ENCODE assay signal across 22 mouse cellular contexts in the genomic region with DNA sequence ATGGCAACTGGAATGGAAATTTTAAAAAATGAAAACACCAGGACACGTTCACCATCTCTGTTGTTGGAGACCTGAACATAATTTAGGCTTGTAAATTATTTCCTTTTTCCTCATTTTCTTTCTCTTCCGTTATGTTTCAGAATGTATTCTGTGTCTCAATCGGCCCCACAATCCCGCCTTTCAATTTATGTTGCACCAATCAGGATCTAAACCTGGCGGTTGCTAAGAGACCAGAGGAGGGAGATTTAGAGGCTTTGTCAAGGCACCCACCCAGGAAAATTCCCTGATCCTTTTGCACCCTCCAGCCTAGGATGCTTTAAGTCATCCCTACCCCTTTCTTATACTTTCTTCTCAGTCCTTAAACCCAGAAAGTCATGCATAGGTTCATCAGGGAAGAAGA. TPM values are rescaled to one million over a fixed set of nuclear protein-coding genes. Genes with fewer than 3 reads are reported as not detected.
DNase-seq lines count a peak whose midpoint lies in the region; ATAC-seq and TF ChIP-seq lines count a peak whose summit lies in the region.
"Had no signal": no experiment of that assay in that cellular context is flagged by ENCODE, and none has a peak within 500 bp of the region (broad histone marks: within the 10 kb centered on the region; RNA-seq: fewer than 3 reads in every experiment).

No protein-coding gene starts in this region.

- H3K27ac ChIP-seq in heart, embryonic 12.5 days (ENCODE audit: poor library complexity, severe bottlenecking) = 0 out of 2 replicates have a peak overlapping the region, but pooled peaks have one; percentile 24
- no peak overlapping the region for H3K27ac ChIP-seq in heart, adult 2 months
- H3K27ac ChIP-seq in neural tube, embryonic 13.5 days (replicated peaks) = peak overlapping the region; percentile 28; the same call in 1 of the 2 replicates
- H3K27ac ChIP-seq in liver, embryonic 11.5 days (ENCODE audit: low read depth, low read length) = 0 out of 2 replicates have a peak overlapping the region, but pooled peaks have one; percentile 45
- peak overlapping the region; percentile 38; the same call in 1 of the 2 replicates for H3K27ac ChIP-seq in midbrain, postnatal 0 days (ENCODE audit: low read depth, low read length)
- no peak overlapping the region for H3K27ac ChIP-seq in cerebellum, adult 2 months (ENCODE audit: insufficient read depth, low read length)
- H3K27ac ChIP-seq in stomach, postnatal 0 days (replicated peaks) = no peak overlapping the region
- H3K27ac ChIP-seq: heart, embryonic 15.5 days; limb, embryonic 12.5 days; stomach, embryonic 15.5 days had no signal

- intact Hi-C loops in heart, adult 2 months (cut with DNase I) = no loop called here

- peak overlapping the region; percentile 7; the same call in 1 of the 2 replicates for H3K4me2 ChIP-seq in heart, embryonic 12.5 days
- H3K4me2 ChIP-seq in neural tube, embryonic 13.5 days = no peak overlapping the region
- H3K4me2 ChIP-seq in liver, embryonic 11.5 days = peak overlapping the region; percentile 42
- H3K4me2 ChIP-seq in midbrain, postnatal 0 days (ENCODE audit: low read depth, low read length, poor library complexity, severe bottlenecking) = no peak overlapping the region
- no peak overlapping the region for H3K4me2 ChIP-seq in stomach, postnatal 0 days (replicated peaks; ENCODE audit: low read depth)
- H3K4me2 ChIP-seq: heart, embryonic 15.5 days; limb, embryonic 12.5 days; stomach, embryonic 15.5 days had no signal

- WGBS in heart, embryonic 12.5 days = 62% methylated on average over 5 of the region's 5 CpGs
- WGBS in heart, adult 2 months = 60% methylated on average over 5 of the region's 5 CpGs
- 63% methylated on average over 5 of the region's 5 CpGs for WGBS in neural tube, embryonic 13.5 days
- 78% methylated on average over 5 of the region's 5 CpGs for WGBS in liver, embryonic 11.5 days
- 42% methylated on average over 5 of the region's 5 CpGs for WGBS in midbrain, postnatal 0 days
- WGBS in cerebellum, adult 2 months = 70% methylated on average over 5 of the region's 5 CpGs
- 72% methylated on average over 5 of the region's 5 CpGs for WGBS in stomach, postnatal 0 days

- no peak overlapping the region for H3K9ac ChIP-seq in heart, embryonic 12.5 days
- H3K9ac ChIP-seq in heart, adult 2 months (ENCODE audit: low read depth, low read length) = no peak overlapping the region
- no peak overlapping the region for H3K9ac ChIP-seq in neural tube, embryonic 13.5 days
- no peak overlapping the region for H3K9ac ChIP-seq in liver, embryonic 11.5 days (ENCODE audit: low read depth, low read length)
- no peak overlapping the region for H3K9ac ChIP-seq in midbrain, postnatal 0 days (replicated peaks; ENCODE audit: low read length, poor library complexity, severe bottlenecking)
- H3K9ac ChIP-seq in stomach, postnatal 0 days (ENCODE audit: low read length) = no peak overlapping the region
- H3K9ac ChIP-seq: heart, embryonic 15.5 days; limb, embryonic 12.5 days; stomach, embryonic 15.5 days had no signal

- ATAC-seq in heart, embryonic 12.5 days (ENCODE audit: insufficient number of reproducible peaks, low FRiP score) = no peak
- 0 out of 2 replicates have a peak, but pooled peaks have one; percentile 9 for ATAC-seq in neural tube, embryonic 13.5 days (ENCODE audit: low read depth)
- ATAC-seq in liver, embryonic 11.5 days (replicated peaks; ENCODE audit: low FRiP score) = no peak
- peak; percentile 60 for ATAC-seq in midbrain, postnatal 0 days (ENCODE audit: low FRiP score)
- ATAC-seq in stomach, postnatal 0 days (ENCODE audit: low FRiP score, low TSS enrichment) = no peak

- H3K27me3 ChIP-seq in heart, embryonic 12.5 days (replicated peaks) = no peaks in the 10 kb centered on the region
- H3K27me3 ChIP-seq in heart, adult 2 months (ENCODE audit: control insufficient read depth, insufficient read depth, low read length) = no peaks in the 10 kb centered on the region
- no peaks in the 10 kb centered on the region for H3K27me3 ChIP-seq in neural tube, embryonic 13.5 days
- no peaks in the 10 kb centered on the region for H3K27me3 ChIP-seq in liver, embryonic 11.5 days (replicated peaks; ENCODE audit: control insufficient read depth, insufficient read depth, low read length)
- H3K27me3 ChIP-seq in midbrain, postnatal 0 days (ENCODE audit: insufficient read depth, low read length) = no peaks in the 10 kb centered on the region
- H3K27me3 ChIP-seq in cerebellum, adult 2 months (ENCODE audit: control insufficient read depth, insufficient read depth, low read length) = no peaks in the 10 kb centered on the region
- H3K27me3 ChIP-seq in stomach, postnatal 0 days (ENCODE audit: control insufficient read depth, insufficient read depth, low read length) = no peaks in the 10 kb centered on the region
- H3K27me3 ChIP-seq: heart, embryonic 15.5 days; limb, embryonic 12.5 days; stomach, embryonic 15.5 days had no signal

- TF ChIP-seq POLR2A in heart, adult 2 months (IDR thresholded peaks at IDR 0.05; ENCODE audit: insufficient read depth, low read depth, low read length) = no peak
- TF ChIP-seq POLR2A in cerebellum, adult 2 months (IDR thresholded peaks at IDR 0.05; ENCODE audit: borderline replicate concordance, insufficient read depth, low read length) = no peak

- no peak overlapping the region for H3K4me3 ChIP-seq in heart, embryonic 12.5 days
- H3K4me3 ChIP-seq in heart, adult 2 months = no peak overlapping the region
- H3K4me3 ChIP-seq in neural tube, embryonic 13.5 days = no peak overlapping the region
- no peak overlapping the region for H3K4me3 ChIP-seq in liver, embryonic 11.5 days (ENCODE audit: low read depth, low read length)
- no peak overlapping the region for H3K4me3 ChIP-seq in midbrain, postnatal 0 days (ENCODE audit: low read depth, low read length)
- H3K4me3 ChIP-seq in cerebellum, adult 2 months (replicated peaks; ENCODE audit: insufficient read depth, low read depth, low read length) = no peak overlapping the region
- H3K4me3 ChIP-seq in stomach, postnatal 0 days (ENCODE audit: low read depth, low read length) = no peak overlapping the region
- H3K4me3 ChIP-seq: heart, embryonic 15.5 days; limb, embryonic 12.5 days; stomach, embryonic 15.5 days had no signal

- no peak for TF ChIP-seq EP300 in heart, adult 2 months (IDR thresholded peaks at IDR 0.05; ENCODE audit: insufficient read depth, low read depth, low read length)
- TF ChIP-seq EP300 in stomach, postnatal 0 days (optimal IDR thresholded peaks at IDR 0.05) = no peak

- no peaks in the 10 kb centered on the region for H3K79me2 ChIP-seq in heart, adult 2 months (replicated peaks; ENCODE audit: control insufficient read depth, insufficient read depth, low read length)

- DNase-seq in heart, adult 2 months = no peak
- DNase-seq in neural tube, embryonic 10.5 days (ENCODE audit: extremely low spot score, low spot score) = no peak
- no peak for DNase-seq in liver, embryonic 11.5 days (ENCODE audit: low spot score)
- DNase-seq in midbrain, postnatal 0 days (ENCODE audit: low spot score) = peak; percentile 63
- no peak for DNase-seq in cerebellum, adult 2 months
- no peak for DNase-seq in stomach, postnatal 0 days (ENCODE audit: low spot score)
- DNase-seq: embryo, embryonic 11 days; gastrocnemius, postnatal 14 days; spleen, adult 18-20 months had no signal

- TF ChIP-seq CTCF in heart, adult 2 months (IDR thresholded peaks at IDR 0.05) = no peak
- TF ChIP-seq CTCF in midbrain, postnatal 0 days (IDR thresholded peaks at IDR 0.05) = no peak
- TF ChIP-seq CTCF in cerebellum, adult 2 months (IDR thresholded peaks at IDR 0.05; ENCODE audit: borderline replicate concordance, insufficient read depth, low read depth, low read length) = no peak
- TF ChIP-seq CTCF in stomach, postnatal 0 days (IDR thresholded peaks at IDR 0.05; ENCODE audit: low read depth) = no peak

- H3K36me3 ChIP-seq in heart, embryonic 12.5 days = no peaks in the 10 kb centered on the region
- no peaks in the 10 kb centered on the region for H3K36me3 ChIP-seq in heart, adult 2 months (ENCODE audit: control insufficient read depth, insufficient read depth, low read length)
- H3K36me3 ChIP-seq in neural tube, embryonic 13.5 days = no peaks in the 10 kb centered on the region
- H3K36me3 ChIP-seq in liver, embryonic 11.5 days (ENCODE audit: control insufficient read depth, insufficient read depth, low read length) = no peaks in the 10 kb centered on the region
- H3K36me3 ChIP-seq in midbrain, postnatal 0 days (ENCODE audit: insufficient read depth, low read length) = no peaks in the 10 kb centered on the region
- H3K36me3 ChIP-seq in stomach, postnatal 0 days (ENCODE audit: control insufficient read depth, insufficient read depth, low read length) = no peaks in the 10 kb centered on the region
- H3K36me3 ChIP-seq: heart, embryonic 15.5 days; limb, embryonic 12.5 days; stomach, embryonic 15.5 days had no signal

- H3K9me3 ChIP-seq in heart, embryonic 12.5 days (replicated peaks) = no peaks in the 10 kb centered on the region
- H3K9me3 ChIP-seq in neural tube, embryonic 13.5 days = no peaks in the 10 kb centered on the region
- H3K9me3 ChIP-seq in liver, embryonic 11.5 days (ENCODE audit: control insufficient read depth, low read length) = no peaks in the 10 kb centered on the region
- no peaks in the 10 kb centered on the region for H3K9me3 ChIP-seq in midbrain, postnatal 0 days (ENCODE audit: low read length)
- H3K9me3 ChIP-seq in stomach, postnatal 0 days (ENCODE audit: control insufficient read depth, low read length) = no peaks in the 10 kb centered on the region
- H3K9me3 ChIP-seq: heart, embryonic 15.5 days; limb, embryonic 12.5 days; stomach, embryonic 15.5 days had no signal

- H3K4me1 ChIP-seq in heart, embryonic 12.5 days (replicated peaks) = peaks cover 21% of the 10 kb centered on the region
- no peaks in the 10 kb centered on the region for H3K4me1 ChIP-seq in heart, adult 2 months (ENCODE audit: control insufficient read depth, insufficient read depth, low read length)
- peaks cover 20% of the 10 kb centered on the region for H3K4me1 ChIP-seq in neural tube, embryonic 13.5 days (replicated peaks)
- peaks cover 29% of the 10 kb centered on the region for H3K4me1 ChIP-seq in liver, embryonic 11.5 days (replicated peaks; ENCODE audit: control insufficient read depth, insufficient read depth, low read length)
- H3K4me1 ChIP-seq in midbrain, postnatal 0 days (ENCODE audit: insufficient read depth, low read length) = no peaks in the 10 kb centered on the region
- H3K4me1 ChIP-seq in cerebellum, adult 2 months (ENCODE audit: control insufficient read depth, insufficient read depth, low read length) = peaks cover 5% of the 10 kb centered on the region; the same call in 1 of the 2 replicates
- no peaks in the 10 kb centered on the region for H3K4me1 ChIP-seq in stomach, postnatal 0 days (replicated peaks; ENCODE audit: control insufficient read depth, insufficient read depth)
- H3K4me1 ChIP-seq: limb, embryonic 12.5 days; stomach, embryonic 15.5 days had no signal

RNA-seq across cellular contexts. Expression of a gene that starts 3.8 kb away (rescaled TPM):
- 3.9 and 4.5 TPM in 2 replicates for polyA plus RNA-seq in heart, embryonic 12.5 days (2016; fragmentation: Nextera tagmentation; extraction: Ambion mirVana)
- under 1 TPM in 1 of 2 experiments, not detected in 1; 0.59 TPM for total RNA-seq in heart, adult 2 months (2021)
- 1.4 and 1.8 TPM in 2 replicates for polyA plus RNA-seq in heart, adult 2 months (2012; rRNA removed)
- 15.4 and 17.1 TPM in 2 replicates for polyA plus RNA-seq in neural tube, embryonic 13.5 days (2015; fragmentation: Nextera tagmentation; extraction: Ambion mirVana)
- 15.0 and 16.5 TPM in 2 replicates for polyA plus RNA-seq in liver, embryonic 11.5 days (2014; fragmentation: Nextera tagmentation; extraction: Ambion mirVana)
- total RNA-seq in midbrain, postnatal 0 days (2014; rRNA removed) = 38.0 and 52.3 TPM in 2 replicates
- 23.1 and 24.1 TPM in 2 replicates for polyA plus RNA-seq in midbrain, postnatal 0 days (2015; fragmentation: Nextera tagmentation; extraction: Ambion mirVana)
- polyA plus RNA-seq in cerebellum, adult 2 months (2012; rRNA removed) = 250 and 253 TPM in 2 replicates
- 0.71 and 0.85 TPM in 2 replicates for polyA plus RNA-seq in stomach, postnatal 0 days (2015; fragmentation: Nextera tagmentation; extraction: Ambion mirVana)
- polyA plus RNA-seq: C2C12 had no signal

RNA-seq across cellular contexts. Expression of a gene that starts 20.9 kb away (rescaled TPM):
- 2.4 and 3.0 TPM in 2 replicates for polyA plus RNA-seq in heart, embryonic 12.5 days (2016; fragmentation: Nextera tagmentation; extraction: Ambion mirVana)
- total RNA-seq in heart, adult 2 months (2021) = 1 to 10 TPM; 1.1 to 1.4 TPM
- 0.82 and 1.4 TPM in 2 replicates for polyA plus RNA-seq in heart, adult 2 months (2012; rRNA removed)
- polyA plus RNA-seq in neural tube, embryonic 13.5 days (2015; fragmentation: Nextera tagmentation; extraction: Ambion mirVana) = 1.4 and 2.3 TPM in 2 replicates
- 1.1 and 3.2 TPM in 2 replicates for polyA plus RNA-seq in liver, embryonic 11.5 days (2014; fragmentation: Nextera tagmentation; extraction: Ambion mirVana)
- 0.66 and 2.8 TPM in 2 replicates for total RNA-seq in midbrain, postnatal 0 days (2014; rRNA removed)
- 0.89 and 1.0 TPM in 2 replicates for polyA plus RNA-seq in midbrain, postnatal 0 days (2015; fragmentation: Nextera tagmentation; extraction: Ambion mirVana)
- polyA plus RNA-seq in cerebellum, adult 2 months (2012; rRNA removed) = 1.3 and 2.0 TPM in 2 replicates
- polyA plus RNA-seq in stomach, postnatal 0 days (2015; fragmentation: Nextera tagmentation; extraction: Ambion mirVana) = 3.9 and 4.7 TPM in 2 replicates

RNA-seq across cellular contexts. Expression of a gene that starts 37.8 kb away (rescaled TPM):
- polyA plus RNA-seq in heart, embryonic 12.5 days (2016; fragmentation: Nextera tagmentation; extraction: Ambion mirVana) = 0.57 TPM in 2 replicates
- 1 to 10 TPM; 1.6 to 2.6 TPM for total RNA-seq in heart, adult 2 months (2021)
- polyA plus RNA-seq in heart, adult 2 months (2012; rRNA removed) = 4.1 and 8.1 TPM in 2 replicates
- 48.3 and 53.6 TPM in 2 replicates for polyA plus RNA-seq in neural tube, embryonic 13.5 days (2015; fragmentation: Nextera tagmentation; extraction: Ambion mirVana)
- 1.1 and 1.5 TPM in 2 replicates for polyA plus RNA-seq in liver, embryonic 11.5 days (2014; fragmentation: Nextera tagmentation; extraction: Ambion mirVana)
- total RNA-seq in midbrain, postnatal 0 days (2014; rRNA removed) = 547 and 554 TPM in 2 replicates
- polyA plus RNA-seq in midbrain, postnatal 0 days (2015; fragmentation: Nextera tagmentation; extraction: Ambion mirVana) = 53.9 and 60.8 TPM in 2 replicates
- polyA plus RNA-seq in cerebellum, adult 2 months (2012; rRNA removed) = 979 and 1,062 TPM in 2 replicates
- polyA plus RNA-seq in stomach, postnatal 0 days (2015; fragmentation: Nextera tagmentation; extraction: Ambion mirVana) = 0.99 and 1.4 TPM in 2 replicates
- total RNA-seq: megakaryocyte-erythroid progenitor cell, adult 5-6 weeks had no signal

RNA-seq across cellular contexts. Expression of a gene that starts 52.2 kb away (rescaled TPM):
- not detected in 2 replicates for polyA plus RNA-seq in heart, embryonic 12.5 days (2016; fragmentation: Nextera tagmentation; extraction: Ambion mirVana)
- total RNA-seq in heart, adult 2 months (2021) = not detected
- not detected in 2 replicates for polyA plus RNA-seq in heart, adult 2 months (2012; rRNA removed)
- not detected in 2 replicates for polyA plus RNA-seq in neural tube, embryonic 13.5 days (2015; fragmentation: Nextera tagmentation; extraction: Ambion mirVana)
- not detected in 2 replicates for polyA plus RNA-seq in liver, embryonic 11.5 days (2014; fragmentation: Nextera tagmentation; extraction: Ambion mirVana)
- total RNA-seq in midbrain, postnatal 0 days (2014; rRNA removed) = not detected in 2 replicates
- polyA plus RNA-seq in midbrain, postnatal 0 days (2015; fragmentation: Nextera tagmentation; extraction: Ambion mirVana) = not detected in 2 replicates
- not detected in 2 replicates for polyA plus RNA-seq in cerebellum, adult 2 months (2012; rRNA removed)
- not detected in 2 replicates for polyA plus RNA-seq in stomach, postnatal 0 days (2015; fragmentation: Nextera tagmentation; extraction: Ambion mirVana)
- total RNA-seq: adrenal gland, adult 18-20 months; gastrocnemius, postnatal 14 days; left cerebral cortex, adult 8-10 months; megakaryocyte-erythroid progenitor cell, adult 5-6 weeks had no signal
- polyA plus RNA-seq: C2C12; heart, embryonic 15.5 days; intestine, embryonic 14.5 days; kidney, embryonic 14.5 days; limb, embryonic 12.5 days; lung, embryonic 16.5 days; neural tube, embryonic 11.5 days; stomach, embryonic 15.5 days had no signal

Comparison
In these comparisons a context has a peak if more than half of its experiments do, and no peak if none do; other contexts are left out.
1. H3K27ac ChIP-seq: peak in heart, embryonic 12.5 days (single experiment), neural tube, embryonic 13.5 days (single experiment), liver, embryonic 11.5 days (single experiment) and midbrain, postnatal 0 days (single experiment); none in heart, adult 2 months (single experiment), cerebellum, adult 2 months (single experiment) and stomach, postnatal 0 days (single experiment).
2. ATAC-seq: peak in neural tube, embryonic 13.5 days (single experiment) and midbrain, postnatal 0 days (single experiment); none in heart, embryonic 12.5 days (single experiment), liver, embryonic 11.5 days (single experiment) and stomach, postnatal 0 days (single experiment).
3. H3K4me2 ChIP-seq: peak in heart, embryonic 12.5 days (single experiment) and liver, embryonic 11.5 days (single experiment); none in neural tube, embryonic 13.5 days (single experiment), midbrain, postnatal 0 days (single experiment) and stomach, postnatal 0 days (single experiment).
4. RNA of a gene that starts 3.8 kb away (polyA plus RNA-seq): 250 to 253 TPM in cerebellum, adult 2 months; 23.1 to 24.1 TPM in midbrain, postnatal 0 days, 15.4 to 17.1 TPM in neural tube, embryonic 13.5 days, 15.0 to 16.5 TPM in liver, embryonic 11.5 days, 3.9 to 4.5 TPM in heart, embryonic 12.5 days, 1.4 to 1.8 TPM in heart, adult 2 months and 0.71 to 0.85 TPM in stomach, postnatal 0 days; every median in the first group is over 10 times any median in the second.
5. RNA of a gene that starts 37.8 kb away (polyA plus RNA-seq): 979 to 1,062 TPM in cerebellum, adult 2 months; 53.9 to 60.8 TPM in midbrain, postnatal 0 days, 48.3 to 53.6 TPM in neural tube, embryonic 13.5 days, 4.1 to 8.1 TPM in heart, adult 2 months, 1.1 to 1.5 TPM in liver, embryonic 11.5 days, 0.99 to 1.4 TPM in stomach, postnatal 0 days and 0.57 TPM in heart, embryonic 12.5 days; every median in the first group is over 10 times any median in the second.